Mouse (Mus musculus) adrenal gland (tissue): ENCODE measurements around the gene Ankrd13d.

Experiments
- intact Hi-C: fragments of 180-260 bp; cut with DNase I; formaldehyde crosslinking; loops from one replicate; pipeline ENCODE4 v1.15.1; 2025
- long read RNA-seq, 2 experiments: library from polyadenylated mRNA; unstranded; transcript quantifications; one replicate each; pipeline ENCODE4 v2.0.0; 2020; ENCODE audit warnings: borderline replicate concordance in 1 of 2; ENCODE audit not compliant: insufficient replicate concordance in 1 of 2

Gene Ankrd13d
- long read RNA-seq, experiment 1, partial matches to known transcripts: 1 of 4 reads
- long read RNA-seq, experiment 1, other reads (novel, unspliced or antisense): 0 of 4 reads
- long read RNA-seq, experiment 2, partial matches to known transcripts: 0 of 3 reads
- long read RNA-seq, experiment 2, other reads (novel, unspliced or antisense): 2 of 3 reads

- intact Hi-C loops: no loop called here
These were observed at the start of gene Ankrd13d for GRCm38 (mm10) chr19:4282898-4283553. Ankrd13d (minus strand) TSS chr19:4283137.

- intact Hi-C loops: no loop called here
These were observed 49.7 kb upstream of the Ankrd13d start for GRCm38 (mm10) chr19:4332653-4333052.

GRCm38 (mm10) chr19:4331273-4331672, 48.3 kb upstream of the Ankrd13d start:
- intact Hi-C loops: no loop called here

- intact Hi-C loops: no loop called here
These were observed 47.7 kb upstream of the Ankrd13d start for GRCm38 (mm10) chr19:4330603-4331002.

GRCm38 (mm10) chr19:4328737-4329304, 45.9 kb upstream of the Ankrd13d start:
- intact Hi-C loops: no loop called here

- intact Hi-C loops: no loop called here
These were observed 43.9 kb upstream of the Ankrd13d start for GRCm38 (mm10) chr19:4326881-4327280.

- intact Hi-C loops: no loop called here
These were observed 43.2 kb upstream of the Ankrd13d start for GRCm38 (mm10) chr19:4326106-4326505.

- intact Hi-C loops: no loop called here
These were observed 39.2 kb upstream of the Ankrd13d start for GRCm38 (mm10) chr19:4322134-4322533.

- intact Hi-C loops: no loop called here
These were observed 38.7 kb upstream of the Ankrd13d start for GRCm38 (mm10) chr19:4321622-4322021.

- intact Hi-C loops: no loop called here
These were observed 36.3 kb upstream of the Ankrd13d start for GRCm38 (mm10) chr19:4319272-4319671.

- intact Hi-C loops: no loop called here
These were observed 34.2 kb upstream of the Ankrd13d start for GRCm38 (mm10) chr19:4317181-4317580.

GRCm38 (mm10) chr19:4315223-4315944, 32.4 kb upstream of the Ankrd13d start:
- intact Hi-C loops: no loop called here

GRCm38 (mm10) chr19:4309776-4310185, 26.8 kb upstream of the Ankrd13d start:
- intact Hi-C loops: loop anchor here (1.0 kb wide), 2 partner anchors 49 to 53 kb away; no protein-coding TSS in a partner anchor

- intact Hi-C loops: no loop called here
These were observed 26.4 kb upstream of the Ankrd13d start for GRCm38 (mm10) chr19:4309302-4309701.

- intact Hi-C loops: no loop called here
These were observed 23.2 kb upstream of the Ankrd13d start, which contains the start of gene Grk2 for GRCm38 (mm10) chr19:4306190-4306577. Grk2 (minus strand) TSS chr19:4306222.

- intact Hi-C loops: no loop called here
These were observed 22.7 kb upstream of the Ankrd13d start for GRCm38 (mm10) chr19:4305491-4306189.

- intact Hi-C loops: no loop called here
These were observed 22.0 kb upstream of the Ankrd13d start for GRCm38 (mm10) chr19:4304871-4305321.

GRCm38 (mm10) chr19:4304251-4304821, 21.4 kb upstream of the Ankrd13d start:
- intact Hi-C loops: no loop called here

GRCm38 (mm10) chr19:4303640-4303995, 20.7 kb upstream of the Ankrd13d start:
- intact Hi-C loops: no loop called here

- intact Hi-C loops: no loop called here
These were observed 20.2 kb upstream of the Ankrd13d start for GRCm38 (mm10) chr19:4302936-4303639.
